Mouse (Mus musculus): Measurements from ENCODE around the gene Cd300c2. TPM values are rescaled to one million over a fixed set of nuclear protein-coding genes. Genes with fewer than 3 reads are reported as not detected.
"Not testable (repeated sequence)": the region's sequence is repeated elsewhere in the genome, so short reads cannot be mapped to it uniquely, and the experiment has no call there.

Cd300c2 gene
- total RNA-seq (2021): 1 to 10 TPM; 2.3 to 2.9 TPM
- long read RNA-seq, experiment 1, partial matches to known transcripts: 1 of 2 reads
- long read RNA-seq, experiment 1, other reads (novel, unspliced or antisense): 0 of 2 reads
- long read RNA-seq, experiment 2, partial matches to known transcripts: 0 of 2 reads
- long read RNA-seq, experiment 2, other reads (novel, unspliced or antisense): 0 of 2 reads

DNA sequence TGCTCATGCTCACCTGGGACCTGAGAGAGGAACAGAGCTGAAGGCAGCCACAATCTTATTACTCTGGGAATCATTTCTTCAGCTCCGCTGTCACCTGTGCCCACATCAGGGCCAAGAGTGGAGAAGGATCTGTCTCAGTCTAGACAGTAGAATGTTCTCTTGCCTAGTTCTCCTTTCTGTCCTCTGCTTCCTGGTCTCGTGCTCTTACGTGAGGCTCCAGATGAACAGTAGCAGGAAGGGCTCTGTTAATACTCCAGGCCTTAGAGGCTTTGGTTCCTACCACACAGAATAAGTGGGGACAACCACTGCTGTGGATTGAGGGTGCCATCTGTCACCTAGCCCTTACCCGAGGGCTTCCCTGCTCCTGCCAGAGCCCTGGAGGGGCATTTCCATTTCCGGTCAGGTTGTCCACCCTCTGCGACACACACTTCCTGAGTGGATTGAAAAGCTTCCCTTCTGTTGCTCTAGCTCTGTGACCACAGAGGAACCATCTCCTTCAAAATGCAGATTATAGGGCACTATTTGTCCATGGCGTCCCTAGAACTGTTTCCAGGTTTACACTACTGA is at the start of gene Cd300c2:
Gene Cd300c2 (minus strand): TSS at position 407 of the 567 bp plus-strand sequence.
- no peak for DNase-seq

DNA sequence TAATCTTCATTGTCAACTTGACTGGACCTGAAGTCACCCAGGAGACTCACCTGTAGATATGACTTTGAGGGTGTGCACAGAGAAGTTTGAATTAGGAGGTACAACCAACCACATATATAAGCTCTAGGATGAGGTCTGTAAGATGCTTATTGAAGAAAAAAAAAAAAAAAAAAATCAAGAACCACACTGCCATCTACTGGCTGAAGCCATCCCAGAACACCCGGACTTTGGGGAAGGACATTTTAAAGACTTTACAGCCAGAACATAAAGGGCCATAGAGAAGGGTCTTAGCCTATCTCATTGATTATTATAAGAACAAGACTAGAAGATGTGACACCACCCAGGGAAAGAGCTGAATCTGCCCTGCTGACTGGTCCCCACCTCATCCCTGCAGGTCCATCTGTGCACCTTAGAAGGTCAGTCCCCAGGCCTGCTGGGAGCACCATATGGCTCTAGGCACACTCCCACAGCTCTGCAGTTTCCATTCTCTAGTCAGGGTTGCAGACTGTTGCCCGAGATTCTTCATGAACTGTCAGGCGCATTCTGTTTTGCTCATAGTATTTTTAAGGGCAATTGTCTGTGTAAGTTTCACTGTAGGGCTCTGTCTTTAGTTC is 47.7 kb upstream of the Cd300c2 start:
- no peak for DNase-seq

DNA sequence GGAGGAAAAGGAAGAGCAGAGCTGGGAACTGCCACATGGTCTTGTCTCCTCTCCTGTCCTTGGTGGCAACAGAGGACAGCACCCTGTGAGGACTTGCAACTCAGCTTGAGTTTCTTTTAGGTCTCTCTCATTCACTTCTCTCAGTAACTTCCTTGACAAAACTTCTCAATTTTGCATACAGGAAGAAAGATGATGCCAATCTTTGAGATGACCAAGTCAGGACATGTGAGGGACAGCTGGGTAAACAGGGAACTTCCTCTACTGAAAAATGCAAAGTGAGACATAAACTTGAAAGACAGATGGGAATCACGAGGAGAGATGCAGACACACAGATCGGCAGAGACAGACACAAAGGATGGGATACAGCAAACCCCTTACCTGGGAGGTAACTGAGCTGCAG is 46.6 kb upstream of the Cd300c2 start, which contains the start of gene Cd300ld3:
Gene Cd300ld3 (minus strand): TSS at position 151 of the 400 bp plus-strand sequence.
- no peak for DNase-seq

DNA sequence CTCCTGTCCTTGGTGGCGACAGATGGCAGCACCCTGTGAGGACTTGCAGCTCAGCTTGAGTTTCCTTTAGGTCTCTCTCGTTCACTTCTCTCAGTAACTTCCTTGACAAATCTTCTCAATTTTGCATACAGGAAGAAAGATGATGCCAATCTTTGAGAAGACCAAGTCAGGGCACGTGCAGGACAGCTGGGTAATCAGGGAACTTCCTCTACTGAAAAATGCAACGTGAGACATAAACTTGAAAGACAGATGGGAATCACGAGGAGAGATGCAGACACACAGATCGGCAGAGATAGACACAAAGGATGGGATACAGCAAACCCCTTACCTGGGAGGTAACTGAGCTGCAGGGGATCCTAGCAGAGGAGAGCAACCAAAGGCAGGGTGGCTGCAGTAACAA is 36.0 kb upstream of the Cd300c2 start, which contains the start of gene Cd300ld5:
Gene Cd300ld5 (minus strand): TSS at position 101 of the 400 bp plus-strand sequence.
- not testable (repeated sequence) for DNase-seq

DNA sequence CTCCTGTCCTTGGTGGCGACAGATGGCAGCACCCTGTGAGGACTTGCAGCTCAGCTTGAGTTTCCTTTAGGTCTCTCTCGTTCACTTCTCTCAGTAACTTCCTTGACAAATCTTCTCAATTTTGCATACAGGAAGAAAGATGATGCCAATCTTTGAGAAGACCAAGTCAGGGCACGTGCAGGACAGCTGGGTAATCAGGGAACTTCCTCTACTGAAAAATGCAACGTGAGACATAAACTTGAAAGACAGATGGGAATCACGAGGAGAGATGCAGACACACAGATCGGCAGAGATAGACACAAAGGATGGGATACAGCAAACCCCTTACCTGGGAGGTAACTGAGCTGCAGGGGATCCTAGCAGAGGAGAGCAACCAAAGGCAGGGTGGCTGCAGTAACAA is 25.2 kb upstream of the Cd300c2 start, which contains the start of gene Cd300ld4:
Gene Cd300ld4 (minus strand): TSS at position 101 of the 400 bp plus-strand sequence.
- DNase-seq: not testable (repeated sequence)

DNA sequence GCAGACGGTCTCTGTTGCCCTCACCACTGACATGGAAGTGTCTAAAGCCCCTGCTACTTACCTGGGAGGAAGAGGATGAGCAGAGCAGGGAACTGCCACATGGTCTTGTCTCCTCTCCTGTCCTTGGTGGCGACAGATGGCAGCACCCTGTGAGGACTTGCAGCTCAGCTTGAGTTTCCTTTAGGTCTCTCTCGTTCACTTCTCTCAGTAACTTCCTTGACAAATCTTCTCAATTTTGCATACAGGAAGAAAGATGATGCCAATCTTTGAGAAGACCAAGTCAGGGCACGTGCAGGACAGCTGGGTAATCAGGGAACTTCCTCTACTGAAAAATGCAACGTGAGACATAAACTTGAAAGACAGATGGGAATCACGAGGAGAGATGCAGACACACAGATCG is 14.4 kb upstream of the Cd300c2 start, which contains the start of gene Cd300ld2:
Gene Cd300ld2 (minus strand): TSS at position 101 of the 400 bp plus-strand sequence.
- DNase-seq: not testable (repeated sequence)

DNA sequence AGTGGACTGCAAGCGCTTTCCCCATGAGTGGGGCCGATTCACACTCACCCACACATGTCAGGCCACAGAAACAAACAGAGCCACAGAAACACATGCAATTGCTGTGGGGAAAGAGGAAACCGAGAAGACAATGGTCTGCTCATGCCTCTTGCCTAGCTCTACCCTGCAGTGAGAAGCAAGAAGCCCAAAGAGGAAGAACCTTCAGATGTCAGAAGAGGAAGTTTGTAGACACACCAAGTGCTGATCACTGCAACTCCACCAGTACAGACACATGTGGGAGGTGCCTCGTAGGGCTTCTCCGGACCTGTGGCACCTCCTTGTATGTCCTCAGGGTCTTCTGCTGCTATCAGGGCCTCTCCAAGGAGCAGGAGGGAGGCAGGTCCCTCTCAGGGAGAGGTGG is 2.4 kb upstream of the Cd300c2 start:
- no peak for DNase-seq

DNA sequence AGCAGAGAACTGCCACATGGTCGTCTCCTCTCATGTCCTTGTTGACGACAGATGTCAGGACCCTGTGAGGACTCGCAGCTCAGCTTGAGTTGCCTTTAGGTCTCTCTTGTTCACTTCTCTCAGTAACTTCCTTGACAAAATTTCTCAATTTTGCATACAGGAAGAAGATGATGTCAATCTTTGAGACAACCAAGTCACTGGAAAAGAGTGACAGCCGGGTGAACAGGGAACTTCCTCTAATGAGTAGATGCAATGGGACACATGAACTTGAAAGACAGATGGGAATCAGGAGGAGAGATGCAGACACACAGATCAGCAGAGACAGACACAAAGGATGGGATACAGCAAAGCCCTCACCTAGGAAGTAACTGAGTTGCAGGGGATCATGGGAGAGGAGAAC is 11.9 kb downstream of the Cd300c2 start, which contains the start of gene Cd300ld:
Gene Cd300ld (minus strand): TSS at position 130 of the 400 bp plus-strand sequence.
- DNase-seq: no peak

DNA sequence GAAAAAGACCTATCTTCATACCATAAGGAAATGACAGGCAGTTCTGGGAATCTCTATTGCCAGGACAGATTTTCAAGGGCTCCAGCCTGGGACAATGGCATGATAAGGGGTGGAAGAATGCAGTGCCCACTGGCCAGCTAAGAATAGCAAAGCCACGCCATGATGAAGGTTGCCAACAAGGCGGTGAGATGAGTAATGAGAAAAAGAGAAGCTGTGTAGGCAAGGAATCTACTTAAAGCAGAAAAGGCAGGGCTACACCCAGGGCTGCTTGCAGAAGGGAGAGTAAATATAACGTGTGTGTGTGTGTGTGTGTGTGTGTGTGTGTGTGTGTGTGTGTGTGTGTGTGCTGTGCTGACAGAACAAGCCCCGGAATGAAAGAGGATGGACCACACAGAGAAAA is 19.8 kb downstream of the Cd300c2 start:
- no peak for DNase-seq

DNA sequence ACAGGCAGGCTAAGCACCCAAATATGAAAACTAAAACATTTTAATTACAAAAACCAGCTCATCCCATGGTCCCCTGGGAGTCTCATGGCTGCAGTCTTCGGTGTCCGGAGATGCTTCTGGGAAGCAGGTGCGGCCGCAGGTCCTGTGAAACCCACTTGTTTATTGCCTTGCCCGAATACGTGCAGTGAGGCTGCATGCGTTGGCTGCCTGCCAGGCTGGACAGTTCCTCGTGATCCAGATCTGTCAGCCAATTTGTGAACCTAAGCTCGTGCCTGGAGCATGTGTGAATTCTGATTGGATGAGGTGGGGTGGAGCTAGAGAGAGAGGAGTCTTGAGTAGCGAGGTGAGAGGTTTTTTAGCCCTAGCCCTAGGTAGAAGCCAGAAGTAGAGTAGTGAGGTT is 29.0 kb downstream of the Cd300c2 start:
- DNase-seq: no peak

DNA sequence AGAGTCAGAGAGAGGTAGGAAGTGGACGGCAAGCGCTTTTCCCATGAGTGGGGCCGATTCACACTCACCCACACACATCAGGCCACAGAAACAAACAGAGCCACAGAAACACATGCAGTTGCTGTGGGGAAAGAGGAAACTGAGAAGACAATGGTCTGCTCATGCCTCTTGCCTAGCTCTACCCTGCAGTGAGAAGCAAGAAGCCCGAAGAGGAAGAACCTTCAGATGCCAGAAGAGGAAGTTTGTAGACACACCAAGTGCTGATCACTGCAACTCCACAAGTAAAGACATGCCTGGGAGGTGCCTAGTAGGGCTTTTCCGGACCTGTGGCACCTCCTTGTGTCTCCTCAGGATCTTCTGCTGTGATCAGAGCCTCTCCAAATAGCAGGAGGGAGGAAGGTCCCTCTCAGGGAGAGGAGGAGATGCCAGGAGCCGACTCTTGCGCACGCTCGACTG is 32.9 kb downstream of the Cd300c2 start, which contains the start of gene Cd300c:
Gene Cd300c (minus strand): TSS at position 406 of the 456 bp plus-strand sequence.
- DNase-seq: no peak

DNA sequence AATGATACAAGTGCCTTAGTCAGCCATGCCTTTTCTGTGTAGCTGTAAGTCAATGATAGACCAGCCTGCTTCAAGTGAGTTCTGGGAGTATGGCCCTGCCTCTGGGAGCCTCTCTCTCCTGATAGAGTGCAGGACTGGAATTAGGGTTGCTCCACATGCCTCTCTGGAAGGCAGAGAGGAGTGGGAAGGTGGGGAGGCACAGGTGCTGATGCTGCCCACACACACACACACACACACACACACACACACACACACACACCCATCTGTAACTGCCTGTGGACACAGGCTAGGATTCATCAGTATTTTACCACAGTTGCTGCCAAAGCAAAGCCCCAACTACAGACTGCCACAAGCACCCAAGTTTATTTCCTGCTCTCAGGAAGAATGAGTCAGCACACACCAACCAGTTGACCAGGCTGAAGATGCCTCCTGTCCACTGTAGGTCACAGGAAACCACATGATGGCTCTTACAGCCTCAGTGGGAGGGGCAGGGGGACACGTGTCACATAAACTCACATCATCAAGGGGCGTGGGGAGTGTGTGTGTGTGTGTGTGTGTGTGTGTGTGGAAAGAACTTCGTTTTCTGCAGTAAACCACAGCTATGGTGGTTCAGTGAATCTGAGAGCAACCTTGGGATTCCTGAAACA is 36.4 kb downstream of the Cd300c2 start:
- peak; percentile 10 for DNase-seq

DNA sequence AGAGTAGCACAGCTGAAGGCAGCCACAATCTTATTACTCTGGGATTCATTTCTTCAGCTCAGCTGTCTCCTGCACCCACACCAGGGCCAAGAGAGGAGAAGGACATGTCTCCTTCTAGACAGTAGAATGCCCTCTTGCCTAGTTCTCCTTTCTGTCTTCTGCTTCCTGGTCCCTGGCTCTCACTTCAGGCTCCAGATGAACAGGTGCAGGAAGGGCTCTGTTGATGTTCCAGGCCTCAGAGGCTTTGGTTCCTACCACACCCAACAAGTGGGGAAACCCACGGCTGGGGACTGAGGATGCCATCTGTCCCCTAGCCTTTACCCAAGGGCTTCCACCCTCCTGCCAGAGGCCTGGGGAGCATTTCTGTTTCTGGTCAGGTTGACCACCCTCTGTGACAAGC is 41.3 kb downstream of the Cd300c2 start:
- no peak for DNase-seq

Other genes with a start within 250 kb of the Cd300c2 start
- gene Kif19a, start 236.5 kb downstream of the Cd300c2 start, total RNA-seq (2021): 1 to 10 TPM in 1 of 2 experiments, under 1 TPM in 1; 0.67 to 1.1 TPM
- gene Btbd17, start 205.9 kb downstream of the Cd300c2 start, total RNA-seq (2021): under 1 TPM; 0.21 to 0.33 TPM
- gene Gpr142, start 203.0 kb downstream of the Cd300c2 start, total RNA-seq (2021): not detected
- 10 to 100 TPM; 26.2 to 27.9 TPM for gene Gprc5c, start 150.7 kb downstream of the Cd300c2 start, total RNA-seq (2021)
- gene Cd300a, start 111.8 kb downstream of the Cd300c2 start, total RNA-seq (2021): 1 to 10 TPM; 1.3 to 1.5 TPM
- 1 to 10 TPM in 1 of 2 experiments, under 1 TPM in 1; 0.63 to 1.6 TPM for gene Cd300lb, start 67.5 kb downstream of the Cd300c2 start, total RNA-seq (2021)
- not detected for gene Cd300c, start 32.7 kb downstream of the Cd300c2 start, total RNA-seq (2021)
- gene Cd300ld, start 12.0 kb downstream of the Cd300c2 start, total RNA-seq (2021): 1 to 10 TPM in 1 of 2 experiments, under 1 TPM in 1; 0.64 to 1.1 TPM
- gene Cd300ld2, start 14.3 kb upstream of the Cd300c2 start, total RNA-seq (2021): not detected
- 1 to 10 TPM in 1 of 2 experiments, not detected in 1; 1.3 TPM for gene Cd300ld4, start 25.1 kb upstream of the Cd300c2 start, total RNA-seq (2021)
- gene Cd300ld5, start 35.9 kb upstream of the Cd300c2 start, total RNA-seq (2021): 1 to 10 TPM; 1.3 to 3.9 TPM
- 1 to 10 TPM; 3.8 to 4.5 TPM for gene Cd300ld3, start 46.5 kb upstream of the Cd300c2 start, total RNA-seq (2021)
- gene Cd300e, start 60.3 kb upstream of the Cd300c2 start, total RNA-seq (2021): under 1 TPM; 0.48 to 0.96 TPM
- gene Rab37, start 89.6 kb upstream of the Cd300c2 start, total RNA-seq (2021): 1 to 10 TPM; 2.4 to 2.5 TPM
- gene Cd300lf, start 132.1 kb upstream of the Cd300c2 start, total RNA-seq (2021): 1 to 10 TPM; 1.1 to 1.3 TPM
- 10 to 100 TPM; 26.3 to 30.4 TPM for gene Slc9a3r1, start 161.5 kb upstream of the Cd300c2 start, total RNA-seq (2021)
- gene Tmem104, start 185.6 kb upstream of the Cd300c2 start, total RNA-seq (2021): 10 to 100 TPM in 1 of 2 experiments, 1 to 10 TPM in 1; 9.5 to 15.7 TPM
- 10 to 100 TPM; 27.4 to 28.4 TPM for gene Nat9, start 186.0 kb upstream of the Cd300c2 start, total RNA-seq (2021)

Measured in adrenal gland, postnatal 10 days (tissue).